Comparison of ENCODE assay signal across 8 mouse cellular contexts in genomic region chr11:103141944-103142255, GRCm38 (mm10). TPM values are rescaled to one million over a fixed set of nuclear protein-coding genes. Genes with fewer than 3 reads are reported as not detected.
DNase-seq lines count a peak whose midpoint lies in the region; ATAC-seq lines count a peak whose summit lies in the region.

No protein-coding gene starts in this region.

- peak overlapping the region; percentile 88 for H3K27ac ChIP-seq in heart, embryonic 13.5 days (replicated peaks)
- peak overlapping the region; percentile 94 for H3K27ac ChIP-seq in neural tube, embryonic 15.5 days (replicated peaks)

- peak overlapping the region; percentile 70 for H3K9ac ChIP-seq in heart, embryonic 13.5 days
- no peak overlapping the region for H3K9ac ChIP-seq in neural tube, embryonic 15.5 days (replicated peaks)

- H3K4me1 ChIP-seq in heart, embryonic 13.5 days, result peaks cover 45% of the 10 kb centered on the region
- H3K4me1 ChIP-seq in neural tube, embryonic 15.5 days, result peaks cover 32% of the 10 kb centered on the region

- peak; percentile 64 for DNase-seq in adrenal gland, adult 2 months
- no peak for DNase-seq in adrenal gland, adult 18-20 months (ENCODE audit: low spot score in 2 of 2)
- DNase-seq in 3T3-L1 (ENCODE audit: low read depth, low spot score), result peak; percentile 43
- DNase-seq in kidney, postnatal 4 days, result peak; percentile 38 to 57
- no peak for DNase-seq in cerebellum, adult 9-11 months
- no peak for DNase-seq in spleen, postnatal 4 days (ENCODE audit: low spot score in 2 of 2)

- no peak for ATAC-seq in heart, embryonic 13.5 days (ENCODE audit: extremely low read depth, insufficient number of reproducible peaks, low FRiP score, low TSS enrichment)
- 0 out of 2 replicates have a peak, but pooled peaks have one; percentile 9 for ATAC-seq in neural tube, embryonic 15.5 days (ENCODE audit: low FRiP score)

- H3K27me3 ChIP-seq in heart, embryonic 13.5 days (replicated peaks), result no peaks in the 10 kb centered on the region
- H3K27me3 ChIP-seq in neural tube, embryonic 15.5 days (replicated peaks), result no peaks in the 10 kb centered on the region

- no peaks in the 10 kb centered on the region for H3K9me3 ChIP-seq in heart, embryonic 13.5 days
- no peaks in the 10 kb centered on the region for H3K9me3 ChIP-seq in neural tube, embryonic 15.5 days (replicated peaks)

- peaks cover 15% of the 10 kb centered on the region for H3K36me3 ChIP-seq in heart, embryonic 13.5 days
- peaks cover 18% of the 10 kb centered on the region for H3K36me3 ChIP-seq in neural tube, embryonic 15.5 days

- peak overlapping the region; percentile 13; the same call in 1 of the 2 replicates for H3K4me2 ChIP-seq in heart, embryonic 13.5 days
- peak overlapping the region; percentile 60 for H3K4me2 ChIP-seq in neural tube, embryonic 15.5 days

- WGBS in heart, embryonic 13.5 days, result 80% methylated on average over 1 of the region's 1 CpGs
- 45% methylated on average over 1 of the region's 1 CpGs for WGBS in neural tube, embryonic 15.5 days

- H3K4me3 ChIP-seq in heart, embryonic 13.5 days, result no peak overlapping the region
- H3K4me3 ChIP-seq in neural tube, embryonic 15.5 days (replicated peaks), result no peak overlapping the region

RNA-seq across cellular contexts. Expression of gene Hexim2, which starts 9.7 kb away (rescaled TPM):
- total RNA-seq in adrenal gland, adult 2 months (2021), result 1 to 10 TPM; 2.8 to 7.0 TPM
- 3.3 and 4.5 TPM in 2 replicates for polyA plus RNA-seq in adrenal gland, adult 2 months (2012; rRNA removed)
- 1 to 10 TPM; 2.8 to 5.6 TPM for total RNA-seq in adrenal gland, adult 18-20 months (2021)
- 5.7 and 6.2 TPM in 2 replicates for polyA plus RNA-seq in heart, embryonic 13.5 days (2015; fragmentation: Nextera tagmentation; extraction: Ambion mirVana)
- 28.4 and 29.0 TPM in 2 replicates for polyA plus RNA-seq in neural tube, embryonic 15.5 days (2015; fragmentation: Nextera tagmentation; extraction: Ambion mirVana)

RNA-seq across cellular contexts. Expression of gene Hexim1, which starts 25.9 kb away (rescaled TPM):
- total RNA-seq in adrenal gland, adult 2 months (2021), result 10 to 100 TPM; 70.9 to 83.7 TPM
- 15.7 and 16.5 TPM in 2 replicates for polyA plus RNA-seq in adrenal gland, adult 2 months (2012; rRNA removed)
- total RNA-seq in adrenal gland, adult 18-20 months (2021), result 10 to 100 TPM; 71.1 to 83.3 TPM
- polyA plus RNA-seq in heart, embryonic 13.5 days (2015; fragmentation: Nextera tagmentation; extraction: Ambion mirVana), result 2.8 and 3.0 TPM in 2 replicates
- 4.3 and 4.5 TPM in 2 replicates for polyA plus RNA-seq in neural tube, embryonic 15.5 days (2015; fragmentation: Nextera tagmentation; extraction: Ambion mirVana)

RNA-seq across cellular contexts. Expression of gene Fmnl1, which starts 29.0 kb away (rescaled TPM):
- 10 to 100 TPM; 18.9 to 24.2 TPM for total RNA-seq in adrenal gland, adult 2 months (2021)
- polyA plus RNA-seq in adrenal gland, adult 2 months (2012; rRNA removed), result 16.3 and 19.2 TPM in 2 replicates
- 10 to 100 TPM; 19.8 to 20.9 TPM for total RNA-seq in adrenal gland, adult 18-20 months (2021)
- 2.0 and 2.6 TPM in 2 replicates for polyA plus RNA-seq in heart, embryonic 13.5 days (2015; fragmentation: Nextera tagmentation; extraction: Ambion mirVana)
- 8.6 and 10.8 TPM in 2 replicates for polyA plus RNA-seq in neural tube, embryonic 15.5 days (2015; fragmentation: Nextera tagmentation; extraction: Ambion mirVana)

RNA-seq across cellular contexts. Expression of gene Acbd4, which starts 40.4 kb away (rescaled TPM):
- 100 to 1,000 TPM in 1 of 2 experiments, 10 to 100 TPM in 1; 88.4 to 175 TPM for total RNA-seq in adrenal gland, adult 2 months (2021)
- 70.3 and 91.9 TPM in 2 replicates for polyA plus RNA-seq in adrenal gland, adult 2 months (2012; rRNA removed)
- 100 to 1,000 TPM; 116 to 169 TPM for total RNA-seq in adrenal gland, adult 18-20 months (2021)
- polyA plus RNA-seq in heart, embryonic 13.5 days (2015; fragmentation: Nextera tagmentation; extraction: Ambion mirVana), result 12.0 and 14.3 TPM in 2 replicates
- 9.3 and 10.4 TPM in 2 replicates for polyA plus RNA-seq in neural tube, embryonic 15.5 days (2015; fragmentation: Nextera tagmentation; extraction: Ambion mirVana)

RNA-seq across cellular contexts. Expression of gene Plcd3, which starts 40.4 kb away (rescaled TPM):
- 10 to 100 TPM in 1 of 2 experiments, 1 to 10 TPM in 1; 6.3 to 14.3 TPM for total RNA-seq in adrenal gland, adult 2 months (2021)
- polyA plus RNA-seq in adrenal gland, adult 2 months (2012; rRNA removed), result 21.4 and 24.7 TPM in 2 replicates
- 10 to 100 TPM in 1 of 2 experiments, 1 to 10 TPM in 1; 6.6 to 12.0 TPM for total RNA-seq in adrenal gland, adult 18-20 months (2021)
- 7.8 and 8.7 TPM in 2 replicates for polyA plus RNA-seq in heart, embryonic 13.5 days (2015; fragmentation: Nextera tagmentation; extraction: Ambion mirVana)
- polyA plus RNA-seq in neural tube, embryonic 15.5 days (2015; fragmentation: Nextera tagmentation; extraction: Ambion mirVana), result 3.2 and 3.4 TPM in 2 replicates

Comparison
In these comparisons a context has a peak if more than half of its experiments do, and no peak if none do; other contexts are left out.
1. DNase-seq: peak in adrenal gland, adult 2 months (single experiment), 3T3-L1 (single experiment) and kidney, postnatal 4 days (2 of 2); none in adrenal gland, adult 18-20 months (0 of 2), cerebellum, adult 9-11 months (single experiment) and spleen, postnatal 4 days (0 of 2).